Mouse (Mus musculus) kidney, adult 2 months (tissue): ENCODE data around the gene Slc16a6.

ENCODE experiments used
- CTCF ChIP-seq: fragments of 200-500 bp; conservative IDR thresholded peaks from 2 replicates; pipeline ENCODE4 v1.5.1; 2011; ENCODE audit warnings: low read depth, mild to moderate bottlenecking, control low read depth, low read length, moderate library complexity, mixed read lengths; ENCODE audit not compliant: insufficient read depth, insufficient read length
- POLR2A ChIP-seq: fragments of 200-500 bp; IDR thresholded peaks from one replicate; pipeline ENCODE4 v1.6.1; 2011; ENCODE audit warnings: low read depth, low read length, control low read depth

GRCm38 (mm10) chr11:109414802-109415201 lies 58.6 kb downstream of the Slc16a6 start:
- no peak for TF ChIP-seq CTCF
- no peak for TF ChIP-seq POLR2A
